Mouse (Mus musculus) ES-Bruce4 (cell line): ENCODE measurements around the gene Hao1.

Source experiments
- CTCF ChIP-seq: IDR thresholded peaks from one replicate; pipeline ENCODE4 v1.8.1; 2011; ENCODE audit warnings: low read depth, low read length
- EP300 ChIP-seq: IDR thresholded peaks from 2 replicates; pipeline ENCODE4 v1.6.1; 2011; ENCODE audit warnings: low read depth, low read length; ENCODE audit not compliant: insufficient read depth
- POLR2A ChIP-seq: IDR thresholded peaks from one replicate; pipeline ENCODE4 v1.8.1; 2011; ENCODE audit warnings: low read length; ENCODE audit not compliant: insufficient read depth

GRCm38 (mm10) chr2:134528122-134528810 is 25.9 kb downstream of the Hao1 start:
- TF ChIP-seq EP300 (no peak), POLR2A (no peak), CTCF (no peak)
